Mouse (Mus musculus): Measurements from ENCODE around the gene Acrbp.
"Not testable (repeated sequence)": the region's sequence is repeated elsewhere in the genome, so short reads cannot be mapped to it uniquely, and the experiment has no call there.

The Acrbp gene

DNA sequence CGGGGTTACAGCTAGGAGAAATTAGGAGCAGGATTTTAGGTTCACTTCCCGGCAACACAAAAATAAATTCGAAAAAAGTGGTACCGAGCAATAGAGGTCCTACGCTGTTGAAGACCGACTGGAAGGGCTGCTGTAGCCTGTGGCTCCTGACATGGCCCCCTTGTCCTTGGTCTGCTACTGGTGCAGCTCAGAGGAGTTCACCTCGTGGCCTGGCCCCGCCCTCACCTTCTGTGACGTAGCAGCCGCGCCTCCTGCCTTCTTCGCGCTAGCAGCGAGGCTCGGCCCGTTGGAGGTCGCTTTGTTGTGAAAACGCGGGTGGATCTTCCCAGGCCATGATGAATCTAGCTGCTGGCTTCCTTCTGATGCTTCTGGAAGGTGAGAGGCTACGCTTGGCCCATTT is at the start of gene Acrbp:
Gene Acrbp (plus strand): TSS at position 12 of the 400 bp plus-strand sequence.
- DNase-seq (ENCODE audit: low spot score), result no peak

DNA sequence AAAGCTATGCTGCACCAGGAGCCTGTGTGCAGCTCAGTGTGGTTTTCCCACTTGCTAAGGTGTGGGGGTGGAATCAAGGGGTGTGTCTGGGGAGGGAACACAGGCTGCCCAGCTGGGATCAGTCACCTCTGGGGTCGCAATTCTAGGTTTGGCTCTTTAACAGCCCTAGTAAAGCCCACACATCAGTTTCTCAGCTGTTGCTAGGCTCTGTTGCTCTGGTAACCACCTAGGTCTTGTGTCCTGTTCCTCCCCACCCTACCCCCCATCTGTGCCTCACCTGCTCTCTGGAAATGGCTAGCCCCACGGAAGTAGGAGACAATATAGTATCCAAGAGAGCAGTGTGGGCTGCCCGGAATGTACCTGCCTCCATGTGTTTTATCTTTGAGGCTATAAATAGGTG is 45.8 kb upstream of the Acrbp start:
- DNase-seq (ENCODE audit: low spot score), result no peak

DNA sequence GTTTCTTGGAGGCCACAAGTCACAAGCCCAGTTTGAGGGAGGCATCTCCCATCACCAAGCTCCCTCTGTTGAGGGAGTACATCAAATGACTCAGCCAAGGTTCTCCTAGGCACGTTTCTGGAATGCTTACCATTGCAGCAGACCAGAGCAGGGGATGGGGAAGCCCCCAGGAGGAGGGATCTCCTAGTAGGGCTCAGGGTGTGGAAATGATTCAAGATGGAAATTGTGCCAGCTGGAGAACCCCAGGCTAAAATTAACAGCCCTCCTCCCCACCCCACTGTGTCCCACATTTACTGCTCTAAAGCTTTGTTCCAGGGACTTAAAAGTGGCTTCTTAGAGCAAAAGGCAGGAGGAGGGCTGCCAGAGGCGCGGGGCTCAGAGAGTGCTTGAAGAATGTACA is 44.4 kb upstream of the Acrbp start:
- no peak for DNase-seq (ENCODE audit: low spot score)

DNA sequence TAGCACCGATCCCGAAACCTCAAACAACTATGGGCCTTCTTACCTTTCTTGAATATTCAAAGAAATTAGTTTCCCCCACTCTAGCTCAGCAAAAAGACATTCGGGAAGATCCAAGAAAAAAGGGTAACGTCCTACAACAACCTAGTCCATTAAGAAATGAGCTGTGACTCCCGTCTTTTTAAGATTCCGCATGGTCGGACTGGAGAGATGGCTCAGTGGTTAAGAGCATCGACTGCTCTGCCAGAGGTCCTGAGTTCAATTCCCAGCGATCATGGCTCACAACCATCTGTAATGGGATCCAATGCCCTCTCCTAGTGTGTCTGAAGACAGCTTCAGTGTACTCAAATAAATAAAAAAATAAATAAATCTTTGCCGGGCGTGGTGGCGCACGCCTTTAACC is 41.4 kb upstream of the Acrbp start:
- DNase-seq (ENCODE audit: low spot score), result no peak

DNA sequence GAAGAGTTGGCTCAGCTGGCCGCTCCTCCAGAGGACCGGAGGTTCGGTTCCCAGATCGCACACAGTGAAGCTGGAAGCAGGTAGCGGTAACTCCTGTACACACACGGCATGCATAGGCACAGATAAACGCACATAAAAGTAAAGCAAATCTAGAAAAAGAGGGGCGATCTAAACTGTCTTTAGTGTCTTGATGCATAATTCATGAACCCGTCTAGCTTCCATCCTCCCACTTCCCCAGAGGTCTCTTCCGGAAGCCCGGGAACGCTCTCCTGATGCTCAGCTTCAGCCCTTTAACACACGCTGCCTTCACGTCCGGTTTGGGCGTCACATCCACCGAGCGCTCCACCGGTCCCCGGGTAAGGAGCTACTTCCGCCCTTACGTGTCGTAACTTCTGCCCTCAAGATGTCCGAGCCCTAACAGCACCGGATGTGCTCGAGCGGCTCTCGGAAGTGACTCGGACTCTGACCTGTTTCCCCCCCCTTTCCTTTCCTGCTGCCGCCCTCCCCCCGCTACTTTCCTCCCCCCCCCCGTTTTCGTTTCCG is 40.8 kb upstream of the Acrbp start:
- DNase-seq (ENCODE audit: low spot score), result peak; percentile 99

DNA sequence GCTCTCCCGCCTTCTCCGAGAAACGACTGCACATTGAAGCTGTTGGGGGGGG is 40.5 kb upstream of the Acrbp start, which contains the start of gene Zfp384:
Gene Zfp384 (plus strand): TSS at position 17 of the 52 bp plus-strand sequence.
- DNase-seq (ENCODE audit: low spot score), result no peak

DNA sequence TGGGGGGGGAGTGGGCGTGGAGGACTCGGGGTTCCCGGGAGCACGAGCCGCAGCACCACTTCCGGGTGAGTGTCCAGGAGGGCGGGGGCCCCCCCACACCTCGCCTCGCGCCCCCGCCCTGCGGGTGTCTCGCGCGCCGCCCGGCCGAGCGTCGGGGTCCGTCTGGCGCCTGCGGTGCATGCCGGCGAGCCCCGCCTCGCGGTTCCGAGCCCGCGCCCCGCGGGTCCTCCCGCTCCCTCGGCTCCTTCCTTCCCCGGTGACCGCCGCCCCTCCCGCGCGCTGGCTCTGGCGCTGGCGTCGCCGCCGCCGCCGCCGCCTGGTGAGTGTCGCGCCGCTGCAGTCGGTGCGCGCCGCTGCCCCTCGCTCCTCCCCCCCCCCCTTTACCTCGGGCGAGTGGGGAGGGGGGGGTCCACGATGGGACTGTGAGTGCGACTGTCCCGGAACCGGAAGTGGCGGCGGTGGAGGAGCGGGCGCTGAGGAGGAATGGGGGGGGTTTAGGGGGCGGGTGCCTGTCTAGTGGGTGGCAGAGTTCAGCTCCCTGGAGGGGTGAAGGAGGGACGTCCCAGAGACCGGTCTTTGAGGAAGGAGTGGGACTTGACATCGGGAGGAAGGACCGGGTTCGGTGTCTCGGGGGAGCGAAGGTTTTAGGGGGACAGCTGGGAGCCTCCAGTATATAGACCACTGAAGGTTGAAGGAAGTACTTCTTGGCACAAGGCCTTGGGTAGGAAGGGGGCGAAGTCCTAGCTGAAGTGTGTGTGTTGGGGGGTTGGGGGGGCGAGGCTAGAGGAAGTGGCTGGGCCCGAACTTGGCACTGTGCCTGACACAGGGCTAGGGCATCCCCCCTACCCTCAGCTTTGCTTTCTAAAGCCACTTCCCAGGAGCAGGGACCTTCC is 40.1 kb upstream of the Acrbp start:
- DNase-seq (ENCODE audit: low spot score), result peak; percentile 90

DNA sequence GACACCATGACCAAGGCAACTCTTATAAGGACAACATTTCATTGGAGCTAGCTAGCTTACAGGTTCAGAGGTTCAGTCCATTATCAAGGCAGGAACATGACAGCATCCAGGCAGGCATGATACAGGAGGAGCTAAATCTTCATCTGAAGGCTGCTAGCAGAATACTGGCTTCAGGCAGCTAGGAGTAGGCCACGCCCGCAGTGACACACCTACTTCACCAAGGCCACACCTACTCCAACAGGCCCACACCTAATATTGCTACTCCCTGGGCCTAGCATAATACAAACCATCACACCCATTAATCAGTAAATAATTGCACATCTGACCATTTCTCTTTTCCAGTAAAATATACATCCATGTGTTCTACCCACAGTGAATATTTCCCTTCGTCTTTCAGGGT is 31.8 kb upstream of the Acrbp start:
- no peak for DNase-seq (ENCODE audit: low spot score)

DNA sequence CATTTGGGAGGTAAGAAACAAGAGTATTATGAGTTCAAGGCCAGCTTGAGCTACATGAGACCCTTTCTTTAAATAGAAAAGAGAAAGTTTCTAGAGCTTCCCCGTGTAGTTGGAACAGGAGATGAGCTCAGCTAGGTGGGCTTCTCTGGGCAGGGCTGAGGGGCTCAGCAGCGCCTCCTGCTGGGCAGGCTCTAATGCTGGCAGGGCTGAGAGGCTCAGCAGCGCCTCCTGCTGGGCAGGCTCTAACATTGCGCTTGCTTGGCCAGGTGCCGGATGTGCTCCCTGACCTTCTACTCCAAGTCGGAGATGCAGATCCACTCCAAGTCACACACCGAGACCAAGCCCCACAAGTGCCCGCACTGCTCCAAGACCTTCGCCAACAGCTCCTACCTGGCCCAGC is 19.0 kb upstream of the Acrbp start:
- DNase-seq (ENCODE audit: low spot score), result peak; percentile 69

DNA sequence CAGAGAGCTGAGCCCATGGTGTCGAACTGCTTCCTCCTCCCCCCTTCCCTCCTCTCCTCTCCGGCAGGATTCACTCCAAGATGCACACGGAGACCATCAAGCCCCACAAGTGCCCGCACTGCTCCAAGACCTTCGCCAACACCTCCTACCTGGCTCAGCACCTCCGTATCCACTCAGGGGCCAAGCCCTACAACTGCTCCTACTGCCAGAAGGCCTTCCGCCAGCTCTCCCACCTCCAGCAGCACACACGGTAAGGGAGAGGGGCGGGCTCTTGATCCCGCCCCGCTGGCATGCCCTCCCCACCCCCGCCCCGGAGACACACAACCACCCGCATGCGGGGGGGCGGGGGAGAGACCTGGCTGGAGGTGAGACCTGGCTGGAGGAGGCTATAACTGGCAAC is 17.9 kb upstream of the Acrbp start:
- no peak for DNase-seq (ENCODE audit: low spot score)

DNA sequence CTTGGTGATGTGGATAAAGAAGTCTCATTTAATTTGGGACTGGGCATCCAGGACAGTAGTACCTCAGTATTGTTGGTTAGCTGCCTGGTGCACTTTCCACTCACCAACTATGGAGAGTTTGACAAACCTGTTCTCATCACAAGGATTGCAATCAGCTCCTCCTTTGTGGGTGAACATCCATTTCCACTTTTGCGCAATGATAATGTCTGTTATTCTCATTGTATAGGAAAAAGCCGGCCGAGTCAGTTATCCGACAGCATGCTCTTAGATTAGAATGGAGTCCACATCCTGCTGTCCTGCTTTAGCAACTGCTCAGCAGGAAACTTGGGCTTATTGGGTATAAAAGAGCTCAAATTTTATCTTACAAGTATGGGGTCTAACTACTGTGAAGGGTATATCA is 10.8 kb upstream of the Acrbp start:
- DNase-seq (ENCODE audit: low spot score), result no peak

DNA sequence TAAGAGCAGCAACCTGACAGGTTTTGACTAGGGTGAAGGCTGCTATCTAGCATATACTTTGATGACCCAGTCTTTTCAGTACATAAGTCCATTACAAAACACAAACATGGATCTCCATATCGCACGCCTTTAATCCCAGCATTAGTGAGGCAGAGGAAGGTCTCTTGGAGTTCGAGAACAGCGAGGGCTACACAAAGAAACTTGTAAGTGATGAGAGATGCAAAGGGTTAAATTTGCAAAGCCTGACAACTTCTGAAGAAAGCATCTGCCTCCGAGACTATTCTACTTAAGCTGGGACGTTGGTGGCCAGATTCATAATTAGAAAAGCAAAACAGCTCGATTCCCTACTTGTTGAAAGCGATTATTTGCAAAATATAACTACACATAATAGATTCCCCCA is 10.4 kb upstream of the Acrbp start:
- no peak for DNase-seq (ENCODE audit: low spot score)

DNA sequence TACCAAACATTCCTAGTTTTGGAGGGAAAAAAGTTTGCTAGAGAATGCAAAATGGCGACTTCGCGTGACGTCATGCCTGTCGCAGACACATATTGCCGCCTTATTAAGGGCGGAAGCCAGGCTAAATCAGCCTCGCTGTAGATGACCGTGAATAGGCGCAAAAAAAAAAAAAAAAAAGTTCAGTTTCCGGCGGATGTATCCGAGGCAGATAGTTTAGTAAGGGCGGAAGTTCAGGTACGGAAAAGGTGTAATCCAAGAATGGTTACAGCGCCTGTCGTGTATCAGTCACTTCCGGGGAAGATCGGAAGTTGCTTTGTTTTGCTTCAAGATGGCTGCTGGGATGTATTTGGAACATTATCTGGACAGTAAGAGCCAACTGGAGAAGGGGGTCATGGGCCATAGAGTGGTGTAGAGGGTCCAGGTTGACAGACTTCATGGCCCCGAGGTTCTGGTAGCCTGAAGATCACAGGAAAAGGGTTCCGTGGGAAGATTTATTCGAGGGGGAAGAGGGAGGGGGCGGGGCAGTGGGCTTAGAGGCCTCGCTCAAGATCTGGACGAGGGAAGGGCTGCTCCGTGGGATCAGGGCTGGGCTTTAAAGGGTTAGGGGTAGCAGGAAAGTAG is 9.8 kb upstream of the Acrbp start, which contains the start of gene Ing4:
Gene Ing4 (plus strand): TSS at position 228 of the 621 bp plus-strand sequence.
- peak; percentile 98 for DNase-seq (ENCODE audit: low spot score)

DNA sequence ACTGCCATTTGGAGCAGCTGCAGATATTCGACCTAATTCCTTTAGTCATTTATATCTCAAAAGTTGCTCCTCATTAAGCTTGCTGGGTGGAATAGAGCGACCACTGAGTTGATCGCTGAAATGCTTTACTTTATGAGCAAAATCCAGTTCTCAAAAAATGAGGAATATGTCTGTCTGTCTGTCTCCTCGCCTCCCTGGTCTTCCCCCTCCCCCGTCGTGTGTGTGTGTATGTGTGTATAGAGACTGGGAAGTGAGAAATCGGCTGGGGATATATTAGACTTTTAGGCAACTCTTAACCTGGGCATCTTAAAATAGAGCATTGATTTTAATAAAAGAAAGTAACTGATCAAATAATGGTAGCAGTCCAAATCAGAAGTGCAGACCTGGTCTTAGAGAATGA is 9.3 kb upstream of the Acrbp start:
- peak; percentile 22 for DNase-seq (ENCODE audit: low spot score)

DNA sequence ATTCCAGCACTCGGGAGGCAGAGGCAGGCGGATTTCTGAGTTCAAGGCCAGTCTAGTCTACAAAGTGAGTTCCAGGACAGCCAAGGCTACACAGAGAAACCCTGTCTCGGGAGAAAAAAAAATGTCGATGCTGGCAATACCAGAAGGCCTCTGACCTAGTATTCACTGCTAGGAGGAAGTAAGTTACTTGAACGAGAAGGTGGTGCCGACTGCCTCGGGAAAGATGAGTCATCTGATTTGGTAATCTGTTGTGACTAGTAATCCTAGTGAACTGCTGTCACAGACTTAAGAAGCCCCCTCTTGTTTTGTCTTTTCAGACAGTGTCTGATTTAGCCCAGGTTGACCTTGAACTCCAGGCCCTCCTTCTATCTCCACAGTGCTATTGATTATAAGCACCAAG is 8.4 kb upstream of the Acrbp start:
- DNase-seq (ENCODE audit: low spot score), result no peak

DNA sequence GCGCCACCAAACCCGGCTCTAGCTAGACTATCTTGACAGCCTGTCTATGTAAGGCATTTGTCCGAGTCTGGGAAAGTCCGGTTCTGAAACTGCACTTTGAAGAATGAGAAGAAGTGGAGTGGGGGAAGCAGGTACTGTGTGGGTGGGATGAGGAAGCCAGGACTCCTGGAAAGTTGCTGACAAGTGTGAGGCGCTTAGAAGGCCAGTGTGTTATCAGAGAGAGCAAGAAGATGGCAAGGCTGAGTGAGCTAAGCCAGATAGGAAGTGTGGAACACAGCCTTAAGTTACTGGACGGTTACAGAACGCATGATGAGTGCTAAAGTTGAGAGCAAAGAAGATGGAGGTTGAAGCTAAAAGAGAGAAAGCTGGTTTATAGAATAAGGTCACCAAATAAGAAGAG is 7.4 kb upstream of the Acrbp start:
- no peak for DNase-seq (ENCODE audit: low spot score)

DNA sequence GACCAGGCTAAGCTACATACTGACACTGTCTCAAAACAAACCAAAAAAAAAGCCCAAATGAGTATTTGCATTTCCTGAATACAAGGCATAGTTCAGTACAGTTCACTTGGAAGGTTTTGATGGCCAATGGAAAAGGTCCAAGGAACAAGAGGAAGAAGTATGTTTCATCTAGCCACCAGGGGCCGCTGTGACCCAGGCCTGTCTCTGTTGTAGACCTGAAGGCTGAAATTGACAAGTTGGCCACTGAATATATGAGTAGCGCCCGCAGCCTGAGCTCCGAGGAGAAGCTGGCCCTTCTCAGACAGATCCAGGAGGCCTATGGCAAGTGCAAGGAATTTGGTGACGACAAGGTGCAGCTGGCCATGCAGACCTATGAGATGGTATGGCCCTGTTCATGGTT is 2.8 kb upstream of the Acrbp start:
- peak; percentile 87 for DNase-seq (ENCODE audit: low spot score)

DNA sequence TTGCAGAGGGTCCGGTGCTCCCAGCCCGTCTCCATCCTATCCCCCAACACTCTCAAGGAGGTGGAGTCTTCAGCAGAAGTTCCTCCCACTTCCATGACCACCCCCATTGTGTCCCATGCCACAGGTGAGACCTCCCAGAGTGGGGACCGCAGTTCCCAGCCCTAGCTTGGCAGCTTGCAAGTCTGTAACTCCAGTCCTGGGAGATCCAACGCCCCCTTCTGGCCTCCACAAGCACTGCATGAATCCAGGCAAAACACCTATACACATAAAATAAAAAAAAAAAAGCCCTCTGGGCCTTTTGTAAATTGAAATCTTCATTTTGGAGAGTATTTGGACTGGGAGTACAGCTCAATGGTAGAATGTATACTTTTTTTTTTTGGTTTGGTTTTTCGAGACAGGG is 1.7 kb downstream of the Acrbp start:
- no peak for DNase-seq (ENCODE audit: low spot score)

DNA sequence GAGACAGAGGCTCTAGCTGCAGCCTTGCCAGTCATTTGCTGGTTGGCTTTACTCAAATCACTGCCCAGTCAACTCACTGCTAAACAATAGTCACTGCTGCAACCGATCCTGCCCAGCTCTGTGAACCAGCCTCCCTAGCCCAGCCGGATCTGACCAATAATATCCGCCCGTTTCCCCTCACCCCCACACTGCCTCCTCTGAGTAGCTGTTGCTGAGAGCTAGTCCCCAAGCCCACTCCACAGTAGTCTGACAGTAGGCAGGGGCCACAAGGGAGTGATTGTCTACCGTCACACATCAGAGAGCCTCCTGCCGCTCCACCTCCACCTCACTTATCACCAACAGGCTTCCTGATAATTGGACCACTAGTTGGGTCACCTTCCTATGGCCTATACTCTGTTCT is 12.0 kb downstream of the Acrbp start:
- DNase-seq (ENCODE audit: low spot score), result no peak

DNA sequence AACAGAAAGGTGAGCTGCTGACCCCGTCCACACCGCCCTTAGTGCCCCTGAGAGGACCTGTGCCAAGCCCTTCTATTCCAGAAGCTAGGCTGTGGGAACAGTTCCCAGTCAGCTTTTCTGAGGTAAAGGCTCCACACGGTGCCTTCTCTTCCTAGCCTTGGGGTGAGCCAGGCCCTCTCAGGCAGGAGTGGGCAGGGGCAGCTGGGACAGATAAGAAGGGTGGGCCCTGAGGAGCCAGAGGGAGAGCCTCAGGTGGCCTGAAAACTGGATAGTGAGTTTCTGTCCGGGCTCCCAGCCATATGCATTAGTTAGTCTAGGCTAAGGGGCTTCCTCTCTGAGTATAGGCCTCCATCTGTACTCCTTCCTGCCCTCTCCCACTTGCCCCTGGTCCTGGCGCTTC is 13.0 kb downstream of the Acrbp start:
- DNase-seq (ENCODE audit: low spot score), result no peak

DNA sequence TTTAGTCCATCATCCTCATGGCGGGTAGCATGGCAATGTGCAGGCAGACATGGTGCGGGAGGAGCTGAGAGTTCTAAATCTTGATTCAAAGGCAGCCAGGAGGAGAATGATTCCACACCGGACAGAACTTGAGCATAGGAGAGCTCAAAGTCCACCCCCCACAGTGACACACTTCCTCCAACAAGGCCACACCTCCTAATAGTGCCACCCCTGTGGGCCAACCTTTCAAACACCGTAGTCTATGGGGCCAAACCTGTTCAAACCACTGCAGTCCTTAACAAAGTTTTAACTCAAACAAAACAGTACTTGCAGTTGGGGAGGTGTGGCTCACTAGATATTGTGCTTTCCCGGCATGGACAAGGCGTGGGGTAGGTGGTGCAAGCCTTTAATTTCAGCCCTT is 14.4 kb downstream of the Acrbp start:
- DNase-seq (ENCODE audit: low spot score), result no peak

DNA sequence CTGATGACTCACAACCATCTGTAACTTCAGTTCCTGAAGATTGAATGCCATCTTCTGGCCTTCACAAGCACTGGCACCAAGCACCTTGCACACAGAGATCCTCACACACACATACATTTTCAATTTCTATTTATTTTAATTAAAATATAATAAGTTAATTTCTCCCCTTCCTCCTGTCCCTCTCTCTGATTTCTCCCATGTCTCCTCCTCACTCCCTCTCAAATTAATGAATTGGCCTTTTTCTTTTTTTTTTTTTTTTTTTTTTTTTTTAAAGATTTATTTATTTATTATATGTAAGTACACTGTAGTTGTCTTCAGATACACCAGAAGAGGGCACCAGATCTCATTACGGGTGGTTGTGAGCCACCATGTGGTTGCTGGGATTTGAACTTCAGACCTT is 15.7 kb downstream of the Acrbp start:
- DNase-seq (ENCODE audit: low spot score), result not testable (repeated sequence)

DNA sequence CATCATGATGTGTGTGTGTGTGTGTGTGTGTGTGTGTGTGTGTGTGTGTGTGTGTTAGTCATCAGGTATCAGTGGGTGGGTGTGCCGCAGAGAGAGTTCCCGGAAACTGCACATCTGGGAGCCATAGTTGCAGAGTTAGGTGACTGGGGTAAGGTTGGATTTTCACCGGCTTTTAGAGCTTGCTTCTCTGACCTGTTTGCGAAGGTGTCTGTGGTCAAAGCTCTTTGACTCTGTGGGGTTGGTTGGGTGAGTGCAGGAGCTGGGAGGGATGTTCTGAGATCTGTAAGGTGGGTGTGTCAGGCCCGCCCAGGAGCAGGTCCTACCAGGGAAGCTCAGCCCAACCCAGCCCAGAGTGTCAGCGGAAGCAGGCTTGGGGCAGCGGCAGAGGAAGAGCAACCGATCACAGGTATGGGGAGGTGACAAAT is 18.1 kb downstream of the Acrbp start, which contains the start of gene Lpar5:
Gene Lpar5 (plus strand): TSS at position 350 of the 425 bp plus-strand sequence.
- DNase-seq (ENCODE audit: low spot score), result no peak

Data from embryo, embryonic 10.5 days (tissue).